Mouse (Mus musculus) adrenal gland, adult 2 months (tissue): ENCODE data around the gene Tbc1d9. TPM values are rescaled to one million over a fixed set of nuclear protein-coding genes. Genes with fewer than 3 reads are reported as not detected.

ENCODE experiments used
- DNase-seq: peaks from one replicate; pipeline ENCODE4 v3.0.0; 2021
- long read RNA-seq: library from polyadenylated mRNA; stranded (forward); transcript quantifications from one replicate; pipeline ENCODE4 v2.0.0, GENCODE M21; 2021
- polyA plus RNA-seq: library from polyadenylated mRNA; depleted of rRNA; stranded (reverse); fragments of >200 nt; gene quantifications from 2 replicates; pipeline ENCODE4 v1.2.3, GENCODE M21; 2012; rRNA removed
- total RNA-seq, 2 experiments: library from RNA; stranded (reverse); gene quantifications; 2 replicates each; pipeline ENCODE4 v1.2.3; 2021

Gene Tbc1d9
- 10 to 100 TPM in 1 of 2 experiments, 1 to 10 TPM in 1; 7.6 to 11.8 TPM for total RNA-seq
- polyA plus RNA-seq, result 5.7 and 6.2 TPM in 2 replicates
- long read RNA-seq, result 0 reads

GRCm38 (mm10) chr8:83165235-83165930 lies at the start of gene Tbc1d9:
Tbc1d9 (plus strand) TSS chr8:83165352.
- peak; percentile 83 for DNase-seq

GRCm38 (mm10) chr8:83135086-83135485 lies 30.1 kb upstream of the Tbc1d9 start:
- DNase-seq, result peak; percentile 48

GRCm38 (mm10) chr8:83140068-83140467 lies 25.1 kb upstream of the Tbc1d9 start:
- no peak for DNase-seq

GRCm38 (mm10) chr8:83140701-83141111 lies 24.4 kb upstream of the Tbc1d9 start:
- DNase-seq, result no peak

GRCm38 (mm10) chr8:83141358-83141757 lies 23.8 kb upstream of the Tbc1d9 start:
- DNase-seq, result no peak

GRCm38 (mm10) chr8:83144601-83145000 lies 20.6 kb upstream of the Tbc1d9 start:
- no peak for DNase-seq

- DNase-seq, result no peak
Observed at GRCm38 (mm10) chr8:83145421-83145820, 19.7 kb upstream of the Tbc1d9 start.

- DNase-seq, result no peak
Observed at GRCm38 (mm10) chr8:83149124-83149523, 16.0 kb upstream of the Tbc1d9 start.

GRCm38 (mm10) chr8:83152055-83152454 lies 13.1 kb upstream of the Tbc1d9 start:
- no peak for DNase-seq

GRCm38 (mm10) chr8:83152470-83152869 lies 12.7 kb upstream of the Tbc1d9 start:
- no peak for DNase-seq

GRCm38 (mm10) chr8:83155110-83155509 lies 10.0 kb upstream of the Tbc1d9 start:
- DNase-seq, result no peak

- no peak for DNase-seq
Observed at GRCm38 (mm10) chr8:83158971-83159370, 6.2 kb upstream of the Tbc1d9 start.

- no peak for DNase-seq
Observed at GRCm38 (mm10) chr8:83159615-83160014, 5.5 kb upstream of the Tbc1d9 start.

- no peak for DNase-seq
Observed at GRCm38 (mm10) chr8:83160613-83161012, 4.5 kb upstream of the Tbc1d9 start.

- peak; percentile 71 for DNase-seq
Observed at GRCm38 (mm10) chr8:83165931-83166867, 1.0 kb downstream of the Tbc1d9 start, which contains the start of gene Gm10645. Gm10645 (minus strand) TSS chr8:83166170.

- no peak for DNase-seq
Observed at GRCm38 (mm10) chr8:83167932-83168331, 2.8 kb downstream of the Tbc1d9 start.

GRCm38 (mm10) chr8:83169127-83169526 lies 4.0 kb downstream of the Tbc1d9 start:
- DNase-seq, result no peak

GRCm38 (mm10) chr8:83169709-83170108 lies 4.6 kb downstream of the Tbc1d9 start:
- DNase-seq, result peak; percentile 15

GRCm38 (mm10) chr8:83170894-83171293 lies 5.7 kb downstream of the Tbc1d9 start:
- DNase-seq, result peak; percentile 13

GRCm38 (mm10) chr8:83175680-83176079 lies 10.5 kb downstream of the Tbc1d9 start:
- DNase-seq, result no peak

- no peak for DNase-seq
Observed at GRCm38 (mm10) chr8:83176785-83177184, 11.6 kb downstream of the Tbc1d9 start.

- DNase-seq, result no peak
Observed at GRCm38 (mm10) chr8:83177317-83178195, 12.4 kb downstream of the Tbc1d9 start.
